In genomic region chr3:113656940-113657339, GRCm38 (mm10) we compare ENCODE assay signal across 8 mouse cellular contexts. TPM values are rescaled to one million over a fixed set of nuclear protein-coding genes. Genes with fewer than 3 reads are reported as not detected.
DNase-seq lines count a peak whose midpoint lies in the region; ATAC-seq lines count a peak whose summit lies in the region.

No protein-coding gene starts in this region.

- H3K27me3 ChIP-seq in forebrain, embryonic 10.5 days (ENCODE audit: poor library complexity, severe bottlenecking): no peaks in the 10 kb centered on the region
- H3K27me3 ChIP-seq in neural tube, embryonic 11.5 days (ENCODE audit: control insufficient read depth, insufficient read depth, low read length): no peaks in the 10 kb centered on the region

- ATAC-seq in neural tube, embryonic 11.5 days (ENCODE audit: insufficient read depth, low FRiP score, low TSS enrichment): peak; percentile 90

- 65% methylated on average over 2 of the region's 2 CpGs for WGBS in forebrain, embryonic 10.5 days
- WGBS in neural tube, embryonic 11.5 days: 67% methylated on average over 2 of the region's 2 CpGs

- H3K36me3 ChIP-seq in forebrain, embryonic 10.5 days (replicated peaks): no peaks in the 10 kb centered on the region
- no peaks in the 10 kb centered on the region for H3K36me3 ChIP-seq in neural tube, embryonic 11.5 days (ENCODE audit: control insufficient read depth, insufficient read depth, low read length)

- H3K4me3 ChIP-seq in forebrain, embryonic 10.5 days: no peak overlapping the region
- H3K4me3 ChIP-seq in neural tube, embryonic 11.5 days (ENCODE audit: low read depth, low read length): no peak overlapping the region

- no peaks in the 10 kb centered on the region for H3K9me3 ChIP-seq in forebrain, embryonic 10.5 days
- H3K9me3 ChIP-seq in neural tube, embryonic 11.5 days (ENCODE audit: control insufficient read depth, low read length): no peaks in the 10 kb centered on the region

- no peak overlapping the region for H3K27ac ChIP-seq in forebrain, embryonic 10.5 days
- no peak overlapping the region for H3K27ac ChIP-seq in neural tube, embryonic 11.5 days (ENCODE audit: low read depth, low read length)

- no peak overlapping the region for H3K9ac ChIP-seq in neural tube, embryonic 11.5 days (ENCODE audit: low read length)

- no peaks in the 10 kb centered on the region for H3K4me1 ChIP-seq in forebrain, embryonic 10.5 days
- H3K4me1 ChIP-seq in neural tube, embryonic 11.5 days (ENCODE audit: control insufficient read depth, insufficient read depth, low read length): no peaks in the 10 kb centered on the region

- H3K4me2 ChIP-seq in neural tube, embryonic 11.5 days (ENCODE audit: low read depth): no peak overlapping the region

- DNase-seq in right cerebral cortex, postnatal 14 days: peak; percentile 12
- no peak for DNase-seq in right cerebral cortex, postnatal 36 days (ENCODE audit: low spot score in 2 of 2)
- peak; percentile 47 for DNase-seq in adipocyte (ENCODE audit: low spot score)
- peak; percentile 33 for DNase-seq in forebrain, embryonic 10.5 days (ENCODE audit: extremely low spot score, low spot score)
- DNase-seq in liver: peak; percentile 37
- peak; percentile 53 for DNase-seq in neural tube, embryonic 11.5 days (ENCODE audit: low spot score)
- no peak for DNase-seq in urinary bladder, adult 18-20 months (ENCODE audit: low spot score in 2 of 2)
- DNase-seq in ovary, postnatal 10 days (ENCODE audit: low spot score): no peak

RNA-seq across cellular contexts. Expression of gene Rnpc3, which starts 27.0 kb away (rescaled TPM):
- 34.3 and 37.4 TPM in 2 replicates for polyA plus RNA-seq in forebrain, embryonic 10.5 days (2016; fragmentation: Nextera tagmentation; extraction: Ambion mirVana)
- polyA plus RNA-seq in neural tube, embryonic 11.5 days (2014; fragmentation: Nextera tagmentation; extraction: Ambion mirVana): 50.1 and 54.1 TPM in 2 replicates

RNA-seq across cellular contexts. Expression of gene Amy1, which starts 50.4 kb away (rescaled TPM):
- 0.27 and 0.47 TPM in 2 replicates for polyA plus RNA-seq in forebrain, embryonic 10.5 days (2016; fragmentation: Nextera tagmentation; extraction: Ambion mirVana)
- polyA plus RNA-seq in neural tube, embryonic 11.5 days (2014; fragmentation: Nextera tagmentation; extraction: Ambion mirVana): 2.7 and 4.3 TPM in 2 replicates

Comparison
In these comparisons a context has a peak if more than half of its experiments do, and no peak if none do; other contexts are left out.
1. DNase-seq: peak in right cerebral cortex, postnatal 14 days (single experiment), adipocyte (single experiment), forebrain, embryonic 10.5 days (single experiment), liver (single experiment) and neural tube, embryonic 11.5 days (single experiment); none in right cerebral cortex, postnatal 36 days (0 of 2), urinary bladder, adult 18-20 months (0 of 2) and ovary, postnatal 10 days (single experiment).